Mouse (Mus musculus) cerebellum, adult 2 months (tissue): ENCODE data around the gene Nr2c2. TPM values are rescaled to one million over a fixed set of nuclear protein-coding genes. Genes with fewer than 3 reads are reported as not detected.
A peak's percentile ranks its signal among the peaks of the same experiment; 100 is the strongest.

Experiments
- DNase-seq, 2 experiments: peaks; one replicate each; pipeline ENCODE4 v3.0.0; 2021
- H3K27ac ChIP-seq: fragments of 200-500 bp; 2 replicates; pipeline ENCODE4 v1.5.1; 2012; ENCODE audit warnings: low read length, control low read depth, inconsistent platforms; ENCODE audit not compliant: insufficient read depth
- H3K27me3 ChIP-seq: fragments of 200-500 bp; 2 replicates; pipeline ENCODE4 v1.6.1; 2012; ENCODE audit warnings: inconsistent platforms, mild to moderate bottlenecking, low read length, moderate library complexity; ENCODE audit not compliant: control insufficient read depth, insufficient read depth
- H3K4me1 ChIP-seq: fragments of 200-500 bp; 2 replicates; pipeline ENCODE4 v1.6.1; 2011; ENCODE audit warnings: low read length; ENCODE audit not compliant: control insufficient read depth, insufficient read depth
- H3K4me3 ChIP-seq: fragments of 200-500 bp; replicated peaks from 2 replicates; pipeline ENCODE3; 2011; ENCODE audit warnings: mild to moderate bottlenecking, low read depth, low read length, control low read depth; ENCODE audit not compliant: insufficient read depth
- CTCF ChIP-seq: fragments of 200-500 bp; IDR thresholded peaks from 2 replicates; pipeline ENCODE4 v1.5.1; 2011; ENCODE audit warnings: low read depth, mild to moderate bottlenecking, control low read depth, low read length, moderate library complexity, borderline replicate concordance; ENCODE audit not compliant: insufficient read depth
- POLR2A ChIP-seq: fragments of 200-500 bp; IDR thresholded peaks from 2 replicates; pipeline ENCODE4 v1.6.1; 2011; ENCODE audit warnings: low read length, control low read depth, borderline replicate concordance; ENCODE audit not compliant: insufficient read depth
- WGBS: fragments of 180-500 bp; shearing (Covaris S2); methylation state at CpG from one replicate; pipeline ENCODE4 v1.1.7; 2018; 5-methylcytosine and 5-hydroxymethylcytosine counted together
- polyA plus RNA-seq: library from polyadenylated mRNA; depleted of rRNA; stranded (reverse); fragments of >200 nt; gene quantifications from 2 replicates; pipeline ENCODE4 v1.2.3, GENCODE M21; 2012

Nr2c2 gene
- polyA plus RNA-seq, 1 experiment: 36.6 TPM

DNA sequence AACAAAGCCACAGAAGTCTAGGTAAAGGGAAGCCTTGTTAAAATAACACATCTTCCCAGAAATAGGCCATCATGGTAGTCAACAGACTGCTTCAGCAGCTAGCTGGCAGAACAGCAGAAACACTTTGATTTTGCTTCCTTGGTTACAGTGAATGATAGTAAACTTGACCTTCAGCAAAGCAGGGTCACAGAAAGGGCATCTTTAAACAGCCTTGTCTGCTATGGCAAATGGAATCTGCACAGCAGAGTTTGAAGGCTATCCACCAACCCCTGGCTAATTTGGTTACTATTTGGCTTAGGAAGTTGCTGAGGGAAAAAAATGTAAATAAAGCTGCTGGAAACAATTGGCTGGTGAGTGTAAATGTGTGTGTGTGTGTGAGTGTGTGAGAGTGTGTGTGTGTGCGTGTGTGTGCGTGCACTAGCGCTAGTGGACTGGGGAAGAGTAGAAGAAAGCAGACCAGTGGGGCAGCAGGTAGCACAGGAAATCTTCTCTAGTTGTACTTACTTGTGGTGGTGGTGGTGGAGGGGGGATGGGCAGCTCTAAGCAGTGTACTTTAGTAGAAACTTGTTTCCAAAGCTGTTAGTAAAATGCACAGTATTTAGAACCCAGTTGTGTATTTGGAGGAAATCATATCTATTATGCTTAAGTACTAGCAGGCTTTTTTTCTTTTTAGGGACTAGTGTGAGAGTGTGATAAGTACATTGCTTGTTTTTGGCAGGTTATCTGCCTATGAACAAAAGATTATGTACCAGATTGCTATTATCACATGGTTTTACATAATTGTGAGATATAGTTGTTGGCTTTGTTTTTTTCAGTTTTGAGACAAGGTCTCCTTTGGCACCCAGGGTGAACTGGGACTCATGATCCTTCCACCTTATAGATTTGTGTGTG, 41.1 kb downstream of the Nr2c2 start:
- no peak for DNase-seq
- H3K4me1 ChIP-seq: peaks cover 14% of the 10 kb centered on the region; the same call in 1 of the 2 replicates
- TF ChIP-seq POLR2A (no peak), CTCF (no peak)
- no peak overlapping the region for H3K27ac ChIP-seq
- no peaks in the 10 kb centered on the region for H3K27me3 ChIP-seq
- H3K4me3 ChIP-seq: no peak overlapping the region
- 91% methylated on average over 3 of the region's 3 CpGs for WGBS

- no peak overlapping the region for H3K4me3 ChIP-seq
- TF ChIP-seq CTCF: no peak
- TF ChIP-seq POLR2A: no peak
- no peak for DNase-seq
- no peak overlapping the region for H3K27ac ChIP-seq
- WGBS: 88% methylated on average over 2 of the region's 2 CpGs
- H3K4me1 ChIP-seq: peaks cover 14% of the 10 kb centered on the region; the same call in 1 of the 2 replicates
- H3K27me3 ChIP-seq: no peaks in the 10 kb centered on the region
These were observed 42.4 kb downstream of the Nr2c2 start for GRCm38 (mm10) chr6:92133617-92134016.

DNA sequence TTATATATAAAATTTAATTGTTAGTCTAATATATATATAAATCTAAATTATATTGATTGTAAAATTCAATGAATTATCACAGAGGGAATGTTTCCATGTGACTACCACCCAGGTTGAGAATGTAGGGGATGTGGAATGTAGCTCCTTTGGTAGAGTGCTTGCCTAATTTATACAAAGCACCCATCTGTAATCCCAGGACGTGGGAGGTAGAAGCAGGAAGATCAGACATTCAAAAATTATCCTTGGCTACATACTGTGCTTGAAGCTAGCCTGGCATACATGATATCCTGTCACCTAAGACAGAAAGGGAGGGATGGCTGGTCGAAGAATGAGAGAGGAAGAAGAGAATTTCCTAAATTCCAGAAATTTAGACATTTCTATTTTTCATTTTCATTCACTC, 45.2 kb downstream of the Nr2c2 start:
- 43% methylated on average over 2 of the region's 2 CpGs for WGBS
- Histone ChIP-seq H3K4me1 (peaks cover 14% of the 10 kb centered on the region; the same call in 1 of the 2 replicates), H3K27ac (no peak overlapping the region), H3K27me3 (no peaks in the 10 kb centered on the region), H3K4me3 (no peak overlapping the region)
- DNase-seq: no peak
- TF ChIP-seq POLR2A (no peak), CTCF (no peak)

DNA sequence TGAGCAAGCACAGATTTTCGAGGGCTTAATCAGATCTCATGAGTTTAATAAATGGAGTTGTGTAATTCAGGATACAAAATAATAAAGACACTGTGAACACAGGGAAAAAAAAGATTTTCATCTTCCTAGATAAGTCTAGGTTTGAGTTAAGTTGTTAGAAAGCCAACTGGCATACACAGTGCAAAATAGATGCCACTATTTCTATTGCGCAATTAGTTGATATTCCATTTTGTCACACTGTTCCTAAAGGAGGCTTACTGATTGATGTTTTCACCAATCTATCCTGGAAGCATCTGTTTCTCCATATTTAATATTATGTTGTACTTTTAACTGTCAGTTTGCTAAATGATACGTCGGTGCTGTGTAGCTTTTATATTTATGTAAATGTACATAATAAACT, 54.7 kb downstream of the Nr2c2 start:
- H3K27ac ChIP-seq: no peak overlapping the region
- no peaks in the 10 kb centered on the region for H3K4me1 ChIP-seq
- no peak for TF ChIP-seq CTCF
- no peak for TF ChIP-seq POLR2A
- 88% methylated on average over 4 of the region's 4 CpGs for WGBS
- H3K27me3 ChIP-seq: no peaks in the 10 kb centered on the region
- no peak for DNase-seq
- no peak overlapping the region for H3K4me3 ChIP-seq

DNA sequence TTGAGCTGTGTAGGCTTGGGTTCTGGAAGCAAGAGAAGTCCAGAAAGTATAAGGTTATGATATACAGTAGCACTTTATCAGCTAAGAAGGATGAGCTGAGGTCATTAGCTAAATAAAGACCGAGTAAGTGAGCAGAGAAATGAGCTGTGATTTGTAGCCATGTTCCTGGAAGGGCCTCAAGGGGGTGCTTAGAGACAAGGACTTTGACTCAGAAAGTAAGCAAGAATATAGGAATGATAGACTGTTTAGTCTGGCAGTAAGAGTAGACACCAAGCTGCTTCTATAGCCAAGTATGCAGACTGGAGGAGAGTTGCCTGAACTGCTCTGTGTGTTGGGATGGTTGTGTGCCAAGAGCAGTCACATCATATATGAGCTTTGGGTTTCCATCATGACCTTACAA, 62.6 kb downstream of the Nr2c2 start:
- no peak for TF ChIP-seq CTCF
- no peak for TF ChIP-seq POLR2A
- H3K4me1 ChIP-seq: no peaks in the 10 kb centered on the region; the same call in none of the 2 replicates
- H3K27ac ChIP-seq: no peak overlapping the region
- H3K4me3 ChIP-seq: no peak overlapping the region
- H3K27me3 ChIP-seq: no peaks in the 10 kb centered on the region
- 78% methylated on average over 1 of the region's 1 CpGs for WGBS
- DNase-seq: no peak

GRCm38 (mm10) chr6:92158801-92159200, 67.6 kb downstream of the Nr2c2 start:
- peak; percentile 34 to 69 for DNase-seq
- WGBS: 11% methylated on average over 3 of the region's 3 CpGs

GRCm38 (mm10) chr6:92162724-92163123, 71.5 kb downstream of the Nr2c2 start:
- H3K4me1 ChIP-seq: peaks cover 6% of the 10 kb centered on the region
- H3K27ac ChIP-seq: no peak overlapping the region
- DNase-seq: no peak
- no peaks in the 10 kb centered on the region for H3K27me3 ChIP-seq
- WGBS: 100% methylated on average over 1 of the region's 1 CpGs
- H3K4me3 ChIP-seq: no peak overlapping the region
- TF ChIP-seq CTCF: no peak
- no peak for TF ChIP-seq POLR2A

More at GRCm38 (mm10) chr6:92158801-92159200, 67.6 kb downstream of the Nr2c2 start:
- Histone ChIP-seq H3K27me3 (no peaks in the 10 kb centered on the region), H3K4me1 (peaks cover 6% of the 10 kb centered on the region), H3K27ac (no peak overlapping the region), H3K4me3 (no peak overlapping the region)
- no peak for TF ChIP-seq CTCF
- TF ChIP-seq POLR2A: no peak

DNA sequence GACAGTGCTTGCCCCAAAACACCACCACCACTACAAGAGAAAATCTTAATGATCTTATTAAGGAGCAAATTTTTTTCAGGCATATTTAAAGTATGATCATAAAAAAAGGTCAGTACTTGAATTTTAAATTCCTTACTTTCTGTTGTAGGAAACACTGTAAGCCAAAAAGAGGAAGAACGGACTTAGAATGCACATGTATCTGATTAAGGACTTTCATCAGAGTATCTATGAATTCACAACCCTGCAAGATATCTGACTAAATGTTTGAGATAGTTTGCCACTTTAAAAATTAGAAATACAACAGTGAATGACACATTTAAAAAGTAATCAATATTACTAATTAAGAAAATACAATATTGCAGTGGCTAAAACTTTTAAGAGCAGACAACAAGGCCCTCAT, 85.3 kb downstream of the Nr2c2 start:
- Histone ChIP-seq H3K4me3 (no peak overlapping the region), H3K4me1 (peaks cover 7% of the 10 kb centered on the region), H3K27ac (no peak overlapping the region), H3K27me3 (no peaks in the 10 kb centered on the region)
- no peak for DNase-seq
- TF ChIP-seq CTCF: no peak
- TF ChIP-seq POLR2A: no peak
- 97% methylated on average over 1 of the region's 1 CpGs for WGBS
